Mouse (Mus musculus) adrenal gland (tissue): ENCODE data around the gene Smad3.

Experiments
- intact Hi-C: fragments of 180-260 bp; cut with DNase I; formaldehyde crosslinking; loops from one replicate; pipeline ENCODE4 v1.15.1; 2025

Gene Smad3

GRCm38 (mm10) chr9:63774854-63775483 is 17.2 kb upstream of the Smad3 start:
- intact Hi-C loops: no loop called here

- intact Hi-C loops: no loop called here
Observed at GRCm38 (mm10) chr9:63772452-63772851, 14.7 kb upstream of the Smad3 start.

GRCm38 (mm10) chr9:63771676-63772075 is 13.9 kb upstream of the Smad3 start:
- intact Hi-C loops: no loop called here

GRCm38 (mm10) chr9:63761367-63762094 is 3.7 kb upstream of the Smad3 start:
- intact Hi-C loops: loop anchor here (5.0 kb wide), 1 partner anchor 81 kb away; no protein-coding TSS in a partner anchor

GRCm38 (mm10) chr9:63760783-63761182 is 3.0 kb upstream of the Smad3 start:
- intact Hi-C loops: loop anchor here (5.0 kb wide), 1 partner anchor 82 kb away; no protein-coding TSS in a partner anchor

- intact Hi-C loops: loop anchor here (5.0 kb wide), 3 partner anchors 43 to 98 kb away; no protein-coding TSS in a partner anchor
Observed at GRCm38 (mm10) chr9:63759973-63760722, 2.4 kb upstream of the Smad3 start.

GRCm38 (mm10) chr9:63758641-63759391 is 1.0 kb upstream of the Smad3 start:
- intact Hi-C loops: loop anchor here (5.0 kb wide), 2 partner anchors 42 to 97 kb away; no protein-coding TSS in a partner anchor

GRCm38 (mm10) chr9:63757462-63757772 is 377 bp downstream of the Smad3 start:
- intact Hi-C loops: loop anchor here (5.0 kb wide), 2 partner anchors 40 to 95 kb away; no protein-coding TSS in a partner anchor

GRCm38 (mm10) chr9:63756581-63757461 is 973 bp downstream of the Smad3 start:
- intact Hi-C loops: loop anchor here (5.0 kb wide), 2 partner anchors 40 to 95 kb away; no protein-coding TSS in a partner anchor

GRCm38 (mm10) chr9:63755671-63756543 is 1.9 kb downstream of the Smad3 start:
- intact Hi-C loops: loop anchor here (5.0 kb wide), 2 partner anchors 39 to 94 kb away; no protein-coding TSS in a partner anchor

GRCm38 (mm10) chr9:63754556-63755510 is 3.0 kb downstream of the Smad3 start:
- intact Hi-C loops: loop anchor here (5.0 kb wide), 2 partner anchors 38 to 93 kb away; no protein-coding TSS in a partner anchor

- intact Hi-C loops: no loop called here
Observed at GRCm38 (mm10) chr9:63754039-63754438, 3.8 kb downstream of the Smad3 start.

GRCm38 (mm10) chr9:63753359-63753758 is 4.4 kb downstream of the Smad3 start:
- intact Hi-C loops: no loop called here

- intact Hi-C loops: no loop called here
Observed at GRCm38 (mm10) chr9:63752576-63752975, 5.2 kb downstream of the Smad3 start.

- intact Hi-C loops: no loop called here
Observed at GRCm38 (mm10) chr9:63751325-63751724, 6.5 kb downstream of the Smad3 start.

GRCm38 (mm10) chr9:63750360-63750974 is 7.3 kb downstream of the Smad3 start:
- intact Hi-C loops: no loop called here

- intact Hi-C loops: no loop called here
Observed at GRCm38 (mm10) chr9:63749296-63749915, 8.4 kb downstream of the Smad3 start.
